Mouse (Mus musculus) heart, postnatal 14 days (tissue): ENCODE results near the gene Zfp12. TPM values are rescaled to one million over a fixed set of nuclear protein-coding genes. Genes with fewer than 3 reads are reported as not detected.

Experiments
- DNase-seq, 2 experiments: peaks; one replicate each; pipeline ENCODE4 v3.0.0; 2021 to 2022
- intact Hi-C: fragments of 180-260 bp; cut with DNase I; formaldehyde crosslinking; loops from one replicate; pipeline ENCODE4 v1.15.1; 2025
- total RNA-seq, 2 experiments: library from RNA; stranded (reverse); gene quantifications; 2 replicates each; pipeline ENCODE4 v1.2.3; 2021

The Zfp12 gene
- total RNA-seq, 2 experiments from 2014 or later: 11.3 to 11.8 TPM

GRCm38 (mm10) chr5:143298391-143298790 is 63.4 kb downstream of the Zfp12 start:
- intact Hi-C loops: loop anchor here (10.0 kb wide), 1 partner anchor 204 kb away; no protein-coding TSS in a partner anchor
- no peak for DNase-seq

Other genes with a start within 250 kb of the Zfp12 start
- 10 to 100 TPM; 25.7 to 29.4 TPM for gene Rnf216, start 122.2 kb upstream of the Zfp12 start, total RNA-seq
- not detected for gene Olfr718-ps1, start 87.6 kb upstream of the Zfp12 start, total RNA-seq
- 1 to 10 TPM; 5.9 to 6.8 TPM for gene Rbak, start 54.4 kb upstream of the Zfp12 start, total RNA-seq
- gene Spdye4b, start 54.1 kb upstream of the Zfp12 start, total RNA-seq: not detected
- not detected for gene Spdye4a, start 8.3 kb upstream of the Zfp12 start, total RNA-seq
- gene Zfp316, start 34.9 kb downstream of the Zfp12 start, total RNA-seq: 1 to 10 TPM; 4.0 to 5.5 TPM
- gene Zfp853, start 58.5 kb downstream of the Zfp12 start, total RNA-seq: under 1 TPM; 0.32 to 0.38 TPM
- 10 to 100 TPM; 15.2 to 16.6 TPM for gene E130309D02Rik, start 80.2 kb downstream of the Zfp12 start, total RNA-seq
- 10 to 100 TPM; 31.6 to 33.0 TPM for gene Zdhhc4, start 94.1 kb downstream of the Zfp12 start, total RNA-seq
- gene Grid2ip, start 122.2 kb downstream of the Zfp12 start, total RNA-seq: under 1 TPM in 1 of 2 experiments, not detected in 1; 0.12 TPM
- gene Kdelr2, start 168.7 kb downstream of the Zfp12 start, total RNA-seq: 10 to 100 TPM; 61.5 to 62.7 TPM
- 1 to 10 TPM; 7.7 to 7.9 TPM for gene Daglb, start 229.4 kb downstream of the Zfp12 start, total RNA-seq